18 mouse cellular contexts compared by ENCODE assay signal in the genomic region with DNA sequence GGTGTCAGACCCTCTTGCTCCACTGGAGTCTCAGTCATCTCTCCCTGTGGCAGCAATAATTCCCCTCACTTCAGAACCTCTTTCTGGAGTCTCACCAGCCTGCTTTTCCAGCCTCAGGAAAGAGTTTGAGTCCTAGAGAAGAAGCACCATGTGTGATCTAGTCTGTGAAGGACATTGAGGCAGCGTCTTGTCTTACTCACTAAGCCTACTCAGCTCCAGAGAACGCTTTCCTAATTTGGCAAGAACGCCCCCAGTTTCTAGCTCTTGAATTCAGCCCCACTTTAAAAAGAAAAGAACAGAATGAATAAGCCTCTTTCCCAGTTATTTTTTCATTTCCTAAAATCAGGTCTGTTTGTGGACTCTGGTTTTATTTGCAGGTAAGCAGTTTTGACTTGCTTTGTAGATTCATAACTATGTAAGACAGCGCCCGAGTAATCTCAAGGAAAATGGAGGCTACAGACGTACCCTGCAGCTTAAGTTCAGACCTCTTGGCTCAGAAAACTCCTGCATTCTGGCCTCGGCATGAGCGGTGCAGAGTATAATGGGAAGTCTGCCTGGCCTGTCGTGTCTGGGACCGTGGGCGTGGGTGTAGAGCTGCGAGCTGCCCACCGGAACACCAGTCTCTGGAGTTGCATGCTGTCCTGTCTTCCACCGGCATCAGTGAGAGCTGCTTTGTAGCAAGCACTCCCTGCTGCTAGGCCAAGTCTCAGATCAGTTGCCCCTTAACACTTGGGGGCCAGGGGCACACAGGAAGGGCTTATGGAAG. TPM values are rescaled to one million over a fixed set of nuclear protein-coding genes. Genes with fewer than 3 reads are reported as not detected.
DNase-seq lines count a peak whose midpoint lies in the region; ATAC-seq lines count a peak whose summit lies in the region.
"Had no signal": no experiment of that assay in that cellular context is flagged by ENCODE, and none has a peak within 500 bp of the region (broad histone marks: within the 10 kb centered on the region; RNA-seq: fewer than 3 reads in every experiment).

No protein-coding gene starts in this region.

- H3K27ac ChIP-seq in limb, embryonic 10.5 days, result peak overlapping the region; percentile 56
- H3K27ac ChIP-seq in heart, embryonic 11.5 days (ENCODE audit: low read depth, low read length), result no peak overlapping the region
- H3K27ac ChIP-seq: hindbrain, embryonic 15.5 days; intestine, embryonic 15.5 days; neural tube, embryonic 12.5 days had no signal

- H3K4me3 ChIP-seq in limb, embryonic 10.5 days, result no peak overlapping the region
- H3K4me3 ChIP-seq in heart, embryonic 11.5 days (ENCODE audit: low read depth, low read length), result no peak overlapping the region
- H3K4me3 ChIP-seq: hindbrain, embryonic 15.5 days; intestine, embryonic 15.5 days; neural tube, embryonic 12.5 days had no signal

- peaks cover 61% of the 10 kb centered on the region for H3K36me3 ChIP-seq in limb, embryonic 10.5 days
- peaks cover 9% of the 10 kb centered on the region for H3K36me3 ChIP-seq in heart, embryonic 11.5 days (ENCODE audit: control insufficient read depth, insufficient read depth, low read length)

- no peak overlapping the region for H3K4me2 ChIP-seq in heart, embryonic 11.5 days
- H3K4me2 ChIP-seq: hindbrain, embryonic 15.5 days; intestine, embryonic 15.5 days; midbrain, embryonic 11.5 days; neural tube, embryonic 12.5 days had no signal

- ATAC-seq in heart, embryonic 11.5 days (replicated peaks; ENCODE audit: insufficient number of reproducible peaks, low FRiP score, low TSS enrichment), result no peak
- ATAC-seq: forebrain, embryonic 16.5 days; intestine, embryonic 15.5 days had no signal

- no peaks in the 10 kb centered on the region for H3K9me3 ChIP-seq in limb, embryonic 10.5 days (replicated peaks)
- no peaks in the 10 kb centered on the region for H3K9me3 ChIP-seq in heart, embryonic 11.5 days (replicated peaks; ENCODE audit: control insufficient read depth, low read length)
- H3K9me3 ChIP-seq: hindbrain, embryonic 15.5 days; intestine, embryonic 15.5 days; neural tube, embryonic 12.5 days had no signal

- H3K27me3 ChIP-seq in limb, embryonic 10.5 days (ENCODE audit: low read depth, poor library complexity, severe bottlenecking), result no peaks in the 10 kb centered on the region
- H3K27me3 ChIP-seq in heart, embryonic 11.5 days (ENCODE audit: control insufficient read depth, insufficient read depth, low read length), result no peaks in the 10 kb centered on the region
- H3K27me3 ChIP-seq: hindbrain, embryonic 15.5 days; intestine, embryonic 15.5 days; neural tube, embryonic 12.5 days had no signal

- peaks cover 36% of the 10 kb centered on the region for H3K4me1 ChIP-seq in limb, embryonic 10.5 days
- no peaks in the 10 kb centered on the region for H3K4me1 ChIP-seq in heart, embryonic 11.5 days (ENCODE audit: control insufficient read depth, insufficient read depth, low read length)
- H3K4me1 ChIP-seq: intestine, embryonic 15.5 days had no signal

- 95% methylated on average over 14 of the region's 14 CpGs for WGBS in limb, embryonic 10.5 days
- WGBS in heart, embryonic 11.5 days (ENCODE audit: insufficient replicate concordance), result 93% methylated on average over 14 of the region's 14 CpGs

- no peak overlapping the region for H3K9ac ChIP-seq in heart, embryonic 11.5 days (ENCODE audit: low read depth, low read length)
- H3K9ac ChIP-seq: hindbrain, embryonic 15.5 days; intestine, embryonic 15.5 days; neural tube, embryonic 12.5 days had no signal

- peak; percentile 29 for DNase-seq in layer of hippocampus, adult 9-11 months
- DNase-seq in layer of hippocampus, postnatal 14 days (ENCODE audit: low spot score in 2 of 2), result no peak
- peak; percentile 47 to 78 for DNase-seq in right cerebral cortex, postnatal 36 days (ENCODE audit: low spot score in 2 of 2)
- DNase-seq in right cerebral cortex, postnatal 14 days, result no peak
- DNase-seq in limb, embryonic 10.5 days (ENCODE audit: low spot score), result no peak
- no peak for DNase-seq in cerebellum, postnatal 25 days
- DNase-seq: adrenal gland, adult 2 months; cerebellum, adult 9-11 months; heart, adult 18-20 months; heart, postnatal 36 days; kidney, postnatal 4 days; layer of hippocampus, postnatal 36 days had no signal

RNA-seq across cellular contexts. Expression of a gene that starts 8.0 kb away (rescaled TPM):
- total RNA-seq in layer of hippocampus, postnatal 14 days (2021), result under 1 TPM; 0.29 to 0.30 TPM
- polyA plus RNA-seq in limb, embryonic 10.5 days (2016; fragmentation: Nextera tagmentation; extraction: Ambion mirVana), result 0.23 and 0.56 TPM in 2 replicates
- polyA plus RNA-seq in heart, embryonic 11.5 days (2014; fragmentation: Nextera tagmentation; extraction: Ambion mirVana), result 2.9 TPM in 2 replicates

RNA-seq across cellular contexts. Expression of a gene that starts 50.0 kb away (rescaled TPM):
- 10 to 100 TPM; 48.9 to 52.4 TPM for total RNA-seq in layer of hippocampus, postnatal 14 days (2021)
- polyA plus RNA-seq in limb, embryonic 10.5 days (2016; fragmentation: Nextera tagmentation; extraction: Ambion mirVana), result 108 and 115 TPM in 2 replicates
- polyA plus RNA-seq in heart, embryonic 11.5 days (2014; fragmentation: Nextera tagmentation; extraction: Ambion mirVana), result 75.0 and 79.4 TPM in 2 replicates

RNA-seq across cellular contexts. Expression of a gene that starts 59.9 kb away (rescaled TPM):
- total RNA-seq in layer of hippocampus, postnatal 14 days (2021), result 10 to 100 TPM; 80.2 to 80.7 TPM
- 20.6 and 22.3 TPM in 2 replicates for polyA plus RNA-seq in limb, embryonic 10.5 days (2016; fragmentation: Nextera tagmentation; extraction: Ambion mirVana)
- polyA plus RNA-seq in heart, embryonic 11.5 days (2014; fragmentation: Nextera tagmentation; extraction: Ambion mirVana), result 18.9 and 23.6 TPM in 2 replicates

Comparison
In these comparisons a context has a peak if more than half of its experiments do, and no peak if none do; other contexts are left out.
1. DNase-seq: peak in layer of hippocampus, adult 9-11 months (single experiment) and right cerebral cortex, postnatal 36 days (2 of 2); none in layer of hippocampus, postnatal 14 days (0 of 2), right cerebral cortex, postnatal 14 days (single experiment), limb, embryonic 10.5 days (single experiment) and cerebellum, postnatal 25 days (0 of 2).